Mouse (Mus musculus) bone marrow macrophage, adult 2 months (primary cell): Measurements from ENCODE around the gene Pgls. TPM values are rescaled to one million over a fixed set of nuclear protein-coding genes. Genes with fewer than 3 reads are reported as not detected.

Source experiments
- H3K27ac ChIP-seq: 2 replicates; pipeline ENCODE4 v1.5.1; 2012; ENCODE audit warnings: low read depth, low read length; ENCODE audit not compliant: insufficient read depth
- H3K4me1 ChIP-seq: 2 replicates; pipeline ENCODE4 v1.6.1; 2012; ENCODE audit warnings: low read length; ENCODE audit not compliant: control insufficient read depth, insufficient read depth
- H3K4me3 ChIP-seq: 2 replicates; pipeline ENCODE4 v1.5.1; 2012; ENCODE audit warnings: mild to moderate bottlenecking, low read length, moderate library complexity; ENCODE audit not compliant: insufficient read depth
- CTCF ChIP-seq: IDR thresholded peaks from 2 replicates; pipeline ENCODE4 v1.5.1; 2012; ENCODE audit warnings: low read depth, mild to moderate bottlenecking, low read length, moderate library complexity
- POLR2A ChIP-seq: IDR thresholded peaks from 2 replicates; pipeline ENCODE4 v1.6.1; 2012; ENCODE audit warnings: mild to moderate bottlenecking, low read depth, low read length, borderline replicate concordance
- polyA plus RNA-seq: library from polyadenylated mRNA; stranded (reverse); fragments of >200 nt; gene quantifications from 2 replicates; pipeline ENCODE4 v1.2.4, GENCODE M21; 2012; ENCODE audit not compliant: missing spikeins, insufficient read depth, insufficient read length

Gene Pgls
- polyA plus RNA-seq, 1 experiment: 88.9 TPM

GRCm38 (mm10) chr8:71596798-71597197 lies 4.8 kb downstream of the Pgls start:
- TF ChIP-seq CTCF (no peak), POLR2A (no peak)
- H3K4me1 ChIP-seq: peaks cover 22% of the 10 kb centered on the region
- no peak overlapping the region for H3K4me3 ChIP-seq

GRCm38 (mm10) chr8:71597451-71597850 lies 5.5 kb downstream of the Pgls start, which contains the start of gene Fam129c:
Gene Fam129c (plus strand): TSS chr8:71597648.
- Histone ChIP-seq H3K27ac (no peak within 1 kb of the TSS), H3K4me3 (no peak within 1 kb of the TSS), H3K4me1 (peaks cover 23% of the 10 kb centered on the region)
- TF ChIP-seq POLR2A (no peak), CTCF (no peak)

More at GRCm38 (mm10) chr8:71596798-71597197, 4.8 kb downstream of the Pgls start:
- no peak overlapping the region for H3K27ac ChIP-seq

GRCm38 (mm10) chr8:71598375-71598774 lies 6.4 kb downstream of the Pgls start:
- H3K27ac ChIP-seq: no peak overlapping the region
- TF ChIP-seq POLR2A: no peak
- TF ChIP-seq CTCF: no peak
- peaks cover 20% of the 10 kb centered on the region for H3K4me1 ChIP-seq
- H3K4me3 ChIP-seq: no peak overlapping the region

- Histone ChIP-seq H3K4me3 (no peak overlapping the region), H3K27ac (no peak overlapping the region), H3K4me1 (peaks cover 19% of the 10 kb centered on the region)
- no peak for TF ChIP-seq POLR2A
- TF ChIP-seq CTCF: no peak
These were observed 6.9 kb downstream of the Pgls start for GRCm38 (mm10) chr8:71598841-71599240.

- peaks cover 8% of the 10 kb centered on the region for H3K4me1 ChIP-seq
- no peak for TF ChIP-seq POLR2A
- TF ChIP-seq CTCF: no peak
- peak overlapping the region; percentile 2 for H3K4me3 ChIP-seq
- H3K27ac ChIP-seq: no peak overlapping the region
These were observed 10.1 kb downstream of the Pgls start for GRCm38 (mm10) chr8:71601939-71602665.

GRCm38 (mm10) chr8:71602666-71603334 lies 10.8 kb downstream of the Pgls start:
- no peak overlapping the region for H3K27ac ChIP-seq
- H3K4me3 ChIP-seq: peak overlapping the region; percentile 2
- no peak for TF ChIP-seq POLR2A
- TF ChIP-seq CTCF: no peak
- H3K4me1 ChIP-seq: peaks cover 6% of the 10 kb centered on the region

- Histone ChIP-seq H3K4me1 (peaks cover 6% of the 10 kb centered on the region), H3K27ac (no peak overlapping the region), H3K4me3 (no peak overlapping the region)
- no peak for TF ChIP-seq CTCF
- TF ChIP-seq POLR2A: no peak
These were observed 12.0 kb downstream of the Pgls start for GRCm38 (mm10) chr8:71604021-71604420.

GRCm38 (mm10) chr8:71610822-71611651 lies 19.1 kb downstream of the Pgls start, which contains the start of gene Colgalt1:
Gene Colgalt1 (plus strand): TSS chr8:71610998.
- TF ChIP-seq CTCF (no peak), POLR2A (no peak)
- peaks cover 27% of the 10 kb centered on the region for H3K4me1 ChIP-seq
- peak within 1 kb of the TSS; percentile 82 for H3K4me3 ChIP-seq
- H3K27ac ChIP-seq: peak within 1 kb of the TSS; percentile 78

- Histone ChIP-seq H3K27ac (peak overlapping the region; percentile 78; the same call in 1 of the 2 replicates), H3K4me3 (peak overlapping the region; percentile 82), H3K4me1 (peaks cover 27% of the 10 kb centered on the region)
- no peak for TF ChIP-seq POLR2A
- no peak for TF ChIP-seq CTCF
These were observed 20.2 kb downstream of the Pgls start for GRCm38 (mm10) chr8:71612141-71612540.

- peak overlapping the region; percentile 78 for H3K27ac ChIP-seq
These were observed 21.4 kb downstream of the Pgls start for GRCm38 (mm10) chr8:71613418-71613817.

More at GRCm38 (mm10) chr8:71613418-71613817, 21.4 kb downstream of the Pgls start:
- TF ChIP-seq POLR2A (no peak), CTCF (no peak)
- H3K4me1 ChIP-seq: peaks cover 27% of the 10 kb centered on the region
- H3K4me3 ChIP-seq: no peak overlapping the region
